Mouse (Mus musculus): ENCODE data around the gene Cyth3. TPM values are rescaled to one million over a fixed set of nuclear protein-coding genes. Genes with fewer than 3 reads are reported as not detected.

The Cyth3 gene
- polyA plus RNA-seq, 1 experiment from 2014 or later: 29.1 TPM

GRCm38 (mm10) chr5:143704875-143705658 lies 82.8 kb downstream of the Cyth3 start:
- Histone ChIP-seq H3K27ac (ENCODE audit: low read depth, low read length) (peak overlapping the region; percentile 54), H3K36me3 (ENCODE audit: control insufficient read depth, insufficient read depth, low read length) (peaks cover 15% of the 10 kb centered on the region; the same call in 1 of the 2 replicates), H3K9ac (ENCODE audit: low read depth, low read length) (no peak overlapping the region)

GRCm38 (mm10) chr5:143705659-143705982 lies 83.4 kb downstream of the Cyth3 start:
- no peak for ATAC-seq (replicated peaks; ENCODE audit: insufficient number of reproducible peaks, low FRiP score, low TSS enrichment)
- peak overlapping the region; percentile 54 for H3K27ac ChIP-seq (ENCODE audit: low read depth, low read length)
- no peak overlapping the region for H3K4me3 ChIP-seq (ENCODE audit: low read depth, low read length)
- H3K9me3 ChIP-seq (replicated peaks; ENCODE audit: control insufficient read depth, low read length): no peaks in the 10 kb centered on the region
- no peak overlapping the region for H3K9ac ChIP-seq (ENCODE audit: low read depth, low read length)
- 25% methylated on average over 1 of the region's 1 CpGs for WGBS (ENCODE audit: insufficient replicate concordance)
- H3K4me2 ChIP-seq: no peak overlapping the region
- peaks cover 15% of the 10 kb centered on the region; the same call in 1 of the 2 replicates for H3K36me3 ChIP-seq (ENCODE audit: control insufficient read depth, insufficient read depth, low read length)
- no peaks in the 10 kb centered on the region for H3K27me3 ChIP-seq (ENCODE audit: control insufficient read depth, insufficient read depth, low read length)
- H3K4me1 ChIP-seq (ENCODE audit: control insufficient read depth, insufficient read depth, low read length): peaks cover 24% of the 10 kb centered on the region

More at GRCm38 (mm10) chr5:143704875-143705658, 82.8 kb downstream of the Cyth3 start:
- ATAC-seq (replicated peaks; ENCODE audit: insufficient number of reproducible peaks, low FRiP score, low TSS enrichment): no peak
- Histone ChIP-seq H3K4me3 (ENCODE audit: low read depth, low read length) (no peak overlapping the region), H3K4me2 (no peak overlapping the region), H3K9me3 (replicated peaks; ENCODE audit: control insufficient read depth, low read length) (no peaks in the 10 kb centered on the region), H3K27me3 (ENCODE audit: control insufficient read depth, insufficient read depth, low read length) (no peaks in the 10 kb centered on the region), H3K4me1 (ENCODE audit: control insufficient read depth, insufficient read depth, low read length) (peaks cover 24% of the 10 kb centered on the region)
- 76% methylated on average over 13 of the region's 13 CpGs for WGBS (ENCODE audit: insufficient replicate concordance)

GRCm38 (mm10) chr5:143706030-143706821 lies 84.0 kb downstream of the Cyth3 start:
- no peaks in the 10 kb centered on the region for H3K9me3 ChIP-seq (replicated peaks; ENCODE audit: control insufficient read depth, low read length)
- WGBS (ENCODE audit: insufficient replicate concordance): 46% methylated on average over 9 of the region's 9 CpGs
- H3K4me2 ChIP-seq: no peak overlapping the region
- H3K36me3 ChIP-seq (ENCODE audit: control insufficient read depth, insufficient read depth, low read length): peaks cover 15% of the 10 kb centered on the region; the same call in 1 of the 2 replicates
- H3K4me1 ChIP-seq (ENCODE audit: control insufficient read depth, insufficient read depth, low read length): peaks cover 24% of the 10 kb centered on the region
- no peaks in the 10 kb centered on the region for H3K27me3 ChIP-seq (ENCODE audit: control insufficient read depth, insufficient read depth, low read length)
- no peak overlapping the region for H3K4me3 ChIP-seq (ENCODE audit: low read depth, low read length)
- no peak overlapping the region for H3K9ac ChIP-seq (ENCODE audit: low read depth, low read length)
- H3K27ac ChIP-seq (ENCODE audit: low read depth, low read length): peak overlapping the region; percentile 54
- peak; percentile 43; the same call in 1 of the 2 replicates for ATAC-seq (replicated peaks; ENCODE audit: insufficient number of reproducible peaks, low FRiP score, low TSS enrichment)

GRCm38 (mm10) chr5:143706822-143707200 lies 84.6 kb downstream of the Cyth3 start:
- Histone ChIP-seq H3K36me3 (ENCODE audit: control insufficient read depth, insufficient read depth, low read length) (peaks cover 13% of the 10 kb centered on the region; the same call in 1 of the 2 replicates), H3K27me3 (ENCODE audit: control insufficient read depth, insufficient read depth, low read length) (no peaks in the 10 kb centered on the region), H3K4me1 (ENCODE audit: control insufficient read depth, insufficient read depth, low read length) (peaks cover 24% of the 10 kb centered on the region), H3K9me3 (replicated peaks; ENCODE audit: control insufficient read depth, low read length) (no peaks in the 10 kb centered on the region), H3K4me3 (ENCODE audit: low read depth, low read length) (no peak overlapping the region), H3K4me2 (no peak overlapping the region), H3K9ac (ENCODE audit: low read depth, low read length) (0 out of 2 replicates have a peak overlapping the region, but pooled peaks have one; percentile 16), H3K27ac (ENCODE audit: low read depth, low read length) (peak overlapping the region; percentile 54; the same call in 1 of the 2 replicates)
- no peak for ATAC-seq (replicated peaks; ENCODE audit: insufficient number of reproducible peaks, low FRiP score, low TSS enrichment)
- 83% methylated on average over 7 of the region's 7 CpGs for WGBS (ENCODE audit: insufficient replicate concordance)

- Histone ChIP-seq H3K4me1 (ENCODE audit: control insufficient read depth, insufficient read depth, low read length) (peaks cover 8% of the 10 kb centered on the region), H3K4me2 (no peak overlapping the region), H3K27me3 (ENCODE audit: control insufficient read depth, insufficient read depth, low read length) (no peaks in the 10 kb centered on the region), H3K4me3 (ENCODE audit: low read depth, low read length) (no peak overlapping the region), H3K27ac (ENCODE audit: low read depth, low read length) (no peak overlapping the region), H3K9ac (ENCODE audit: low read depth, low read length) (no peak overlapping the region), H3K36me3 (ENCODE audit: control insufficient read depth, insufficient read depth, low read length) (peaks cover 45% of the 10 kb centered on the region), H3K9me3 (replicated peaks; ENCODE audit: control insufficient read depth, low read length) (no peaks in the 10 kb centered on the region)
- no peak for ATAC-seq (replicated peaks; ENCODE audit: insufficient number of reproducible peaks, low FRiP score, low TSS enrichment)
- 22% methylated on average over 7 of the region's 7 CpGs for WGBS (ENCODE audit: insufficient replicate concordance)
These were observed 89.1 kb downstream of the Cyth3 start for GRCm38 (mm10) chr5:143711326-143711725.

- H3K27me3 ChIP-seq (ENCODE audit: control insufficient read depth, insufficient read depth, low read length): no peaks in the 10 kb centered on the region
- H3K4me1 ChIP-seq (ENCODE audit: control insufficient read depth, insufficient read depth, low read length): no peaks in the 10 kb centered on the region
- WGBS (ENCODE audit: insufficient replicate concordance): 85% methylated on average over 14 of the region's 14 CpGs
These were observed 90.0 kb downstream of the Cyth3 start for GRCm38 (mm10) chr5:143712011-143712800.

GRCm38 (mm10) chr5:143721962-143722361 lies 99.7 kb downstream of the Cyth3 start:
- Histone ChIP-seq H3K27me3 (ENCODE audit: control insufficient read depth, insufficient read depth, low read length) (no peaks in the 10 kb centered on the region), H3K27ac (ENCODE audit: low read depth, low read length) (no peak overlapping the region), H3K4me1 (ENCODE audit: control insufficient read depth, insufficient read depth, low read length) (no peaks in the 10 kb centered on the region), H3K9me3 (replicated peaks; ENCODE audit: control insufficient read depth, low read length) (no peaks in the 10 kb centered on the region), H3K4me3 (ENCODE audit: low read depth, low read length) (no peak overlapping the region), H3K4me2 (no peak overlapping the region), H3K9ac (ENCODE audit: low read depth, low read length) (no peak overlapping the region), H3K36me3 (ENCODE audit: control insufficient read depth, insufficient read depth, low read length) (peaks cover 46% of the 10 kb centered on the region)
- ATAC-seq (replicated peaks; ENCODE audit: insufficient number of reproducible peaks, low FRiP score, low TSS enrichment): no peak
- WGBS (ENCODE audit: insufficient replicate concordance): 90% methylated on average over 7 of the region's 7 CpGs

More at GRCm38 (mm10) chr5:143712011-143712800, 90.0 kb downstream of the Cyth3 start:
- Histone ChIP-seq H3K9ac (ENCODE audit: low read depth, low read length) (no peak overlapping the region), H3K9me3 (replicated peaks; ENCODE audit: control insufficient read depth, low read length) (no peaks in the 10 kb centered on the region), H3K4me3 (ENCODE audit: low read depth, low read length) (no peak overlapping the region), H3K36me3 (ENCODE audit: control insufficient read depth, insufficient read depth, low read length) (peaks cover 53% of the 10 kb centered on the region), H3K27ac (ENCODE audit: low read depth, low read length) (no peak overlapping the region), H3K4me2 (no peak overlapping the region)
- ATAC-seq (replicated peaks; ENCODE audit: insufficient number of reproducible peaks, low FRiP score, low TSS enrichment): no peak

- H3K9me3 ChIP-seq (replicated peaks; ENCODE audit: control insufficient read depth, low read length): no peaks in the 10 kb centered on the region
- no peak overlapping the region; the same call in 1 of the 2 replicates for H3K27ac ChIP-seq (ENCODE audit: low read depth, low read length)
- 20% methylated on average over 6 of the region's 6 CpGs for WGBS (ENCODE audit: insufficient replicate concordance)
- peak overlapping the region; percentile 98 for H3K4me3 ChIP-seq (ENCODE audit: low read depth, low read length)
- peak overlapping the region; percentile 84 for H3K4me2 ChIP-seq
- H3K9ac ChIP-seq (ENCODE audit: low read depth, low read length): peak overlapping the region; percentile 93
- H3K36me3 ChIP-seq (ENCODE audit: control insufficient read depth, insufficient read depth, low read length): peaks cover 3% of the 10 kb centered on the region; the same call in 1 of the 2 replicates
- no peak for ATAC-seq (replicated peaks; ENCODE audit: insufficient number of reproducible peaks, low FRiP score, low TSS enrichment)
- peaks cover 5% of the 10 kb centered on the region for H3K4me1 ChIP-seq (ENCODE audit: control insufficient read depth, insufficient read depth, low read length)
- no peaks in the 10 kb centered on the region for H3K27me3 ChIP-seq (ENCODE audit: control insufficient read depth, insufficient read depth, low read length)
These were observed 108.7 kb downstream of the Cyth3 start for GRCm38 (mm10) chr5:143730915-143731314.

All from heart, embryonic 11.5 days (tissue).